8 mouse cellular contexts compared by ENCODE assay signal in genomic region chr9:107541474-107542351, GRCm38 (mm10). TPM values are rescaled to one million over a fixed set of nuclear protein-coding genes. Genes with fewer than 3 reads are reported as not detected.
DNase-seq lines count a peak whose midpoint lies in the region; ATAC-seq and TF ChIP-seq lines count a peak whose summit lies in the region.

TSS of gene Cyb561d2 (minus strand) at chr9:107542193.
TSS of gene Nprl2 (plus strand) at chr9:107542226.

- peak; percentile 75 for ATAC-seq in Patski
- peak; percentile 87 for ATAC-seq in hindbrain, embryonic 13.5 days (ENCODE audit: low FRiP score)

- no peaks in the 10 kb centered on the region for H3K9me3 ChIP-seq in hindbrain, embryonic 13.5 days

- in situ Hi-C loops in Patski (cut with MboI; ENCODE audit: low pct_unique_long_range_greater_than_20kb): loop anchor here (25.0 kb wide), 1 partner anchor 854 kb away; the partner anchor contains the start of gene Tex264

- H3K4me2 ChIP-seq in hindbrain, embryonic 13.5 days: peak within 1 kb of the TSS; percentile 83

- peak within 1 kb of the TSS; percentile 74 for H3K27ac ChIP-seq in hindbrain, embryonic 13.5 days

- H3K4me1 ChIP-seq in hindbrain, embryonic 13.5 days (replicated peaks): peaks cover 63% of the 10 kb centered on the region

- H3K9ac ChIP-seq in hindbrain, embryonic 13.5 days: peak within 1 kb of the TSS; percentile 72

- peaks cover 51% of the 10 kb centered on the region for H3K36me3 ChIP-seq in hindbrain, embryonic 13.5 days

- CTCF ChIA-PET in Patski (lab: Charles Lee): no interaction called here

- POLR2A ChIA-PET in Patski (lab: Charles Lee): interaction anchor here (1.6 to 2.0 kb wide), 2 partner anchors 12 to 15 kb away, joined by 4 to 10 read pairs; no protein-coding TSS in a partner anchor

- no peak for TF ChIP-seq CTCF in Patski (IDR thresholded peaks at IDR 0.05)

- DNase-seq in Patski (ENCODE audit: low read depth, low spot score): no peak
- peak; percentile 95 to 96 for DNase-seq in cerebellum, postnatal 14 days
- peak; percentile 90 to 93 for DNase-seq in frontal cortex, postnatal 14 days (ENCODE audit: low spot score in 2 of 2)
- peak; percentile 95 to 96 for DNase-seq in layer of hippocampus, postnatal 36 days
- DNase-seq in lung, postnatal 36 days: peak; percentile 96
- DNase-seq in retina, postnatal 1 day: peak; percentile 96
- DNase-seq in urinary bladder, adult 18-20 months (ENCODE audit: low spot score in 2 of 2): peak; percentile 92

- under 1% methylated on average over 46 of the region's 46 CpGs for whole genome bisulfite sequencing in hindbrain, embryonic 13.5 days

- H3K4me3 ChIP-seq in hindbrain, embryonic 13.5 days: peak within 1 kb of the TSS; percentile 64

- no peaks in the 10 kb centered on the region for H3K27me3 ChIP-seq in Patski
- no peaks in the 10 kb centered on the region for H3K27me3 ChIP-seq in hindbrain, embryonic 13.5 days

RNA-seq across cellular contexts. Expression of gene Cyb561d2, which starts in this region (rescaled TPM):
- 26.2 TPM for polyA plus RNA-seq in Patski (2021)
- 38.9 and 39.1 TPM in 2 replicates for polyA plus RNA-seq in hindbrain, embryonic 13.5 days (2015; fragmentation: Nextera tagmentation; extraction: Ambion mirVana)
- total RNA-seq in layer of hippocampus, postnatal 36 days (2021): 10 to 100 TPM; 15.1 to 18.2 TPM

RNA-seq across cellular contexts. Expression of gene Nprl2, which starts in this region (rescaled TPM):
- 32.0 TPM for polyA plus RNA-seq in Patski (2021)
- 68.6 and 71.1 TPM in 2 replicates for polyA plus RNA-seq in hindbrain, embryonic 13.5 days (2015; fragmentation: Nextera tagmentation; extraction: Ambion mirVana)
- 10 to 100 TPM; 39.7 to 47.9 TPM for total RNA-seq in layer of hippocampus, postnatal 36 days (2021)
